Mouse (Mus musculus): Measurements from ENCODE around the gene Lrch1.

Lrch1 gene

GRCm38 (mm10) chr14:74893085-74893648 lies 54.5 kb downstream of the Lrch1 start:
- no peak for DNase-seq (ENCODE audit: low spot score)

- no peak for DNase-seq (ENCODE audit: low spot score)
These were observed 58.4 kb downstream of the Lrch1 start for GRCm38 (mm10) chr14:74889304-74889703.

GRCm38 (mm10) chr14:74888103-74888502 lies 59.6 kb downstream of the Lrch1 start:
- no peak for DNase-seq (ENCODE audit: low spot score)

GRCm38 (mm10) chr14:74886453-74886852 lies 61.2 kb downstream of the Lrch1 start:
- DNase-seq (ENCODE audit: low spot score), result no peak

GRCm38 (mm10) chr14:74884920-74885319 lies 62.8 kb downstream of the Lrch1 start:
- no peak for DNase-seq (ENCODE audit: low spot score)

GRCm38 (mm10) chr14:74884024-74884680 lies 63.5 kb downstream of the Lrch1 start:
- no peak for DNase-seq (ENCODE audit: low spot score)

GRCm38 (mm10) chr14:74883204-74883603 lies 64.5 kb downstream of the Lrch1 start:
- DNase-seq (ENCODE audit: low spot score), result no peak

GRCm38 (mm10) chr14:74882754-74883153 lies 64.9 kb downstream of the Lrch1 start:
- DNase-seq (ENCODE audit: low spot score), result no peak

- DNase-seq (ENCODE audit: low spot score), result no peak
These were observed 66.8 kb downstream of the Lrch1 start for GRCm38 (mm10) chr14:74880868-74881267.

GRCm38 (mm10) chr14:74879480-74879879 lies 68.2 kb downstream of the Lrch1 start:
- DNase-seq (ENCODE audit: low spot score), result no peak

- DNase-seq (ENCODE audit: low spot score), result no peak
These were observed 70.4 kb downstream of the Lrch1 start for GRCm38 (mm10) chr14:74877287-74877686.

GRCm38 (mm10) chr14:74871220-74871619 lies 76.5 kb downstream of the Lrch1 start:
- DNase-seq (ENCODE audit: low spot score), result no peak

GRCm38 (mm10) chr14:74868902-74869230 lies 78.8 kb downstream of the Lrch1 start:
- DNase-seq (ENCODE audit: low spot score), result no peak

GRCm38 (mm10) chr14:74868188-74868901 lies 79.3 kb downstream of the Lrch1 start:
- no peak for DNase-seq (ENCODE audit: low spot score)

GRCm38 (mm10) chr14:74867076-74868042 lies 80.3 kb downstream of the Lrch1 start:
- DNase-seq (ENCODE audit: low spot score), result no peak

- no peak for DNase-seq (ENCODE audit: low spot score)
These were observed 81.9 kb downstream of the Lrch1 start for GRCm38 (mm10) chr14:74865738-74866137.

GRCm38 (mm10) chr14:74864805-74865483 lies 82.7 kb downstream of the Lrch1 start:
- no peak for DNase-seq (ENCODE audit: low spot score)

GRCm38 (mm10) chr14:74861456-74861855 lies 86.2 kb downstream of the Lrch1 start:
- no peak for DNase-seq (ENCODE audit: low spot score)

- no peak for DNase-seq (ENCODE audit: low spot score)
These were observed 88.5 kb downstream of the Lrch1 start for GRCm38 (mm10) chr14:74859154-74859553.

- DNase-seq (ENCODE audit: low spot score), result no peak
These were observed 92.2 kb downstream of the Lrch1 start for GRCm38 (mm10) chr14:74855429-74855828.

- DNase-seq (ENCODE audit: low spot score), result no peak
These were observed 93.9 kb downstream of the Lrch1 start for GRCm38 (mm10) chr14:74853759-74854100.

Data from layer of hippocampus, adult 9-10 months (tissue).